Mouse (Mus musculus) thymus, postnatal 25 days (tissue): ENCODE data around the gene Crebrf.

Experiments
- DNase-seq: peaks from one replicate; pipeline ENCODE4 v3.0.0; 2022

The Crebrf gene

DNA sequence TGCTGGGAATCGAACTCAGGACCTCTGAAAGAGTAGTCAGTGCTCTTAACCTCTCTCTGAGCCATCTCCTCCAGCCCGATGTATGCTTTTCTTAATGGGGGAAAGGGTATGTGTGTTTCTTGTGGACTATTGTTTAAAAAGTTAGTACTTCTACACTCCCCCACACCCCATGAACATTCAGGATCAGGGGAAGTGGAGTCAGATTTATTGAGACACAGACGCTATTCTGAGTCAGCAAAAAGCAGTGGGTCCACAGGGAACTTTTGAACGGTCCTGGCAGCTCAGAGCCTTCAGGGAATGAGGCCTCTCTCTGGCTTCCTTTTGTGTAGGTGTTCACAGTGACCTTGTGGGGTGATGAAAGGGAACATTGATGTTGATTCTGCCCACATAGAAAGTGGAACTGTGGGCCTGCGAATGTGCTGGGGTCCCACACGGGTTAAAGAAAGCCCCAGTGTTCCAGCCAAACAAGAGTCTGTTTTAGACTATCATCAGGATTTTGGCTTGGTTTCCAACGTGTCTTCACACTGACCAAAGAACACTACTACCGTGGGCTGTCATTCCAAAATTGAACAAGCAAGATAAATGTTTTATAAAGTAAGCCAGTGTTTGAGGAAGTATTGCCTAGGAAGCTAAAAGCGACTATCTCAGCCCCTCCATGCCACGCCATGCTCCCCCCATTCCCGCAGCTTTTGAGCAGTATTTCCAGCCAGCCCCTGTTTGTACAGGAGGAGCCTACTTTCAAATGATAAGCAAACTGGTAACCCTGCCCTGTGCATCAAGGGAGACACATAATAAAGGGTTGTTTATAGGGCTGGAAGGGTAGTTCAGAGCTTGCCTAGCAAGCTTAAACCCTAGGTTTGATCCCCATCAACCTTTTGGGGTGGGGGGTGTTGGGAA lies 9.7 kb upstream of the Crebrf start:
- DNase-seq = no peak

DNA sequence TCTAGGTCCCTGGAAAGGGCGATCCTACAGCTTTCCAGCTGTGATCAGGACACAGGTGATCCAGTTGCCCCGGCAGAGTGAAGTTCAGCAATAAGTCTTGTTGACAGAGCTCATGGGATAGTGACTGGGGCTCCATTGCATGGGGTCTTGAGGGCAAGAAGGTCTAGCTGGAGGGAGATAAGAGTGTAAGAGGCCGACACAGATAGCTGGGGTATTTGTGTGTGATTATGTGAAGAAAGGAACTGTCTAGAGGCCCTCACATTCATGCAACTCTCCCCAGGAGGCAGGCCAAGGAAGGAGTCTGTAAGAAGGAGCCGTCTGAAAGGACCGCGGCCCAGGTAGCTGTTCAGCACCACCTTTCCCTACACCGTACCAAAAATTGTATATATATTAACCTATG lies 8.4 kb upstream of the Crebrf start:
- no peak for DNase-seq

DNA sequence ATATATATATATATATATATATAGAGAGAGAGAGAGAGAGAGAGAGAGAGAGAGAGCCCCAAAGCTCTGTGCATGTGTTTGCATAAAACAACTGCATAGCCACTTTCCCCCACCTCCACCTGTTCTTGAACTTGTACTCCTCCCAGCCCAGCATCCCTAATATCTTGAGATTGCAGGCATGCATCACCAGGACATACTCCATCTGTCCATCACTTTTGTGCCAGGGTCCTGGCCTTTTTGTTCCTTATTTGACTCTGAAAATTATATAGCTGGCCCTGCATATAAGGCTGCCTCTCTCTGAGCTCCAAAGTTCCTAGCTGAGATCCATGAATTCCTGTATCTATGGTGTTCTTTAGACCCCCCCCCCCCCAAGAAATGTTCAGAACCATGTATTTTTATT lies 7.0 kb upstream of the Crebrf start:
- no peak for DNase-seq

DNA sequence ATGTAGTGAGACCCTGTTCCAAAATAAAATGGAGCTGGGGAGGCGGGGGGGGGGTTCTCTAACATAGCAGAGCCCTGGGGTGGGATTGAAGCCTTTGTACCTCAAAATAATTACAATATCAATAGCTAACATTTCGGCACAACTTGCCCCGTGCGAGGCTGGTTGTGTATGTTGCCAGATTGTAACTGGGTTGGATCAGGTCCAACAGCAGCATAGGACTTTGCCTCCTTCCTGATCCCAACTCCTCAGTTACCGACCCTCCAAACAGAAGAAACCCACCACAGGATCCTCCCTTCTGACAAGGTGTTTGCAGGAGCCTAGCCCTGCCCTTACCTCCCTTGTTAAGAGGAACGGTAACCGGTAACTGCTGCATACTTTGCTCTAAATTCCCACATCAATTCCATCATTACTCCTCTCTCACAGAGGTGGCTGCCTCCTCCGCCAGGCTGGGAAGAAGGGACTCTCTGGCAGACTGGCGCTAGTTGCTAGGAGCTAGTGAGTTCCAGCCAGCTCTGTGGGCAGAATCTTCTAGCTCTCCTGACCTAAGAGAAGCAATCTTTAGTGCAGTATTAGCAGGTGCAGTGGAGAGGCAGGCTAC lies 6.4 kb upstream of the Crebrf start:
- DNase-seq = no peak

DNA sequence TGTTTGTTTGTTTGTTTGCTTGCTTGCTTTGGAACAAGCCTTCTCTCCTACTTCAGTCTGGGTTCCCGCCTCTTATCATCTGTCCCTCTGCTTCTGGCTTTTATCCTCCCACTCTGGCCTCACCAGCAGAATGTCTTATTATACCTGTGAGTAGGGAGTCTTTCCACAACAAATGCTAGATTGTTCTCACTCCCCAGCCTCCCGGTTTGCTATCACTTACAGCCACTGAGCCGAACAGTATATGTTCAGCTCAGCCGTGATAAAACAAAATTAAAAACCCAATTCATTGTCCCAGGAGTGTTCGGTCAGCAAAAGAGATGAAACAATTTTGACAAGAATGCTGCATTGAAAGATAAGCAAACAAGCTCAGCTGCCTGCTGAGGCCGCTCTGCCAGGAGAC lies 5.4 kb upstream of the Crebrf start:
- no peak for DNase-seq

DNA sequence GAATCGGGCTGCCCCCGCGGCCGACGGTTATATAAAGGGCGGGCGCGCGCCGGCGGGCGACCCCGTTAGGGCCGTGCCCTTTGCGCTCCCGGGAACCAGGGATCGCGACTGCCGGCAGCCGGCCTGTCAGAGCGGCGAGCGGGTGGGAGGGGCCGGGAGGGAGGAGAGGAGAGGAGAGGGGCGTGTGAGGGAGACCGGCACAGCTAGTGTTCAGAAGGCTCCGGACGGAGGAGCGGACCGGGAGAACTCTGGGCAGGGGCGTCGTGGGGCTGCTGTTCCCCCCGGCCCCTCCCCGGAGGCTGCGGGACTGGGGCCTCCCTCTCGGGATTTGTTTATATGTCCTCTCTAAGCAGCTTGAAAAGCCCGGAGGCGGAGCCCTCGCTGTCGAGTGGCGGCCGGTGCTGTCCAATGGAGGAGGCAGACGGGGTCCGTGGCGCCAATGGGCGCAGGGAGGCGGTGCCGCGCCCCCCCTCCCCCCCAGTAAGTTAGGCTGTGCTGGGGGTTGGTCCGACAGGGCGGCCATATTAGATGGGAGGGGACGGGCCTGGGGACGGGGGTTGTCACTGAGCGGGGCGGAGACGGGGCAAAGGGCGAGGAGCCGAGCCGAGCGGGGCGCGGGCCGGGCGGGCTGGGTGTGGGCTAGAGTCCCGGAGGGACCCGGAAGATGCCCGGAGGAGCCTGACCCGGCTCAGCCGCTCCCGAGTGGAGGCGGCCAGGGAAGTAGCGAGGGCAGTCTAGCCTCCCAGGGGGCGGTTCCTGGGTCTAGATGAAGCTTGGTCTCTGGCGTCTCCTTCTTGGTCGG lies 667 bp downstream of the Crebrf start:
- DNase-seq = peak; percentile 94

DNA sequence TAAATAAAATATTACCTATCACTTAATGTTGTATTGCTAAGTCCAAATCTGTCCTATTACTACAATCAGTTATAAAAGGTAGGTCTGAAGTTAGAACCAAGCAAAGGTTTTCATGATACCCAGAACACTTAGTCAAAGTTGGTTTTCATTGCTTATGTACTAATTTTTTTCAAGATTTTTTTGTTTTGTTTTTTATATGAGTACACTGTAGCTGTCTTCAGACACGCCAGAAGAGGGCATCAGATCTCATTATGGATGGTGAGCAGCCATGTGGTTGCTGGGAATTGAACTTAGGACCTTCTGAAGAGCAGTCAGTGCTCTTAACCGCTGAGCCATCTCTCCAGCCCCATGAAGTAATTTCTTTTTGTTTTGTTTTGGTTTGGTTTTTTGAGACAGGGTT lies 2.4 kb downstream of the Crebrf start:
- DNase-seq = no peak

DNA sequence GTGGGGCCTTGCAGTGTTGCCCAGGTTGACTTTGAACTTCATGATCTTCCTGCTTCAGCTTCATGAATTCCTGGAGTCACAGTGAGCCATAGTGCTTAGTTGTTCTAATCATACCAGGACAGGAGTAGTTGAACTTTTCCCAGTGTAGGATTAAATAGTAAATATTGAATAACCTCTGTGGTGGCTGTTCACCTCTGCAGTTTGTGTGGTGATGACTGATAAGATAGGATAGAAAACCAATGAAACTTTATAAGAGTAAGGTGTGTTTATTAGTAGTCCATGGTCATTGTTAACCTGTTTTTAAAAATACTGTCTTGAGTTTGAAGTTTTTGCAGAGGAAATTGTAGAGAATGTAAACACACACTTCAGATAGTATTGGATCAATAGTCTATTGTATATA lies 4.0 kb downstream of the Crebrf start:
- DNase-seq = no peak

DNA sequence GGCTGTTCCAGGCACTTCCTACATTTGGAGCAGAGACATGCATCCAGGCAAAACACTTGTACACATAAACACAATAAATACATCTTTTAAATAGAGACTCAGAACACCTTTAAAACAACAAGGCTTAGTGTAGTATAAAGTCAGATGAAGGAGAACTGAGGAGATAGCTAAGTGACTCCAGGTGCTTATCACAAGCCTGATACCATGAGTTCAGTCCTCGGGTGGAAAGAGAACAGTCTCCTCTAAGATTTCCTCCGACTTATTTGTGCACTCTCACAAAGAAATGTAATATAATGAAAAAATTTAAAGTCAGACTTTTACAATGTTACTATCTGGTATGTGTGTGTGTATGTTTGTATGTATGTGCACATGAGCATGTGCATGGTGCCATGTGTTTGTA lies 6.4 kb downstream of the Crebrf start:
- DNase-seq = no peak

DNA sequence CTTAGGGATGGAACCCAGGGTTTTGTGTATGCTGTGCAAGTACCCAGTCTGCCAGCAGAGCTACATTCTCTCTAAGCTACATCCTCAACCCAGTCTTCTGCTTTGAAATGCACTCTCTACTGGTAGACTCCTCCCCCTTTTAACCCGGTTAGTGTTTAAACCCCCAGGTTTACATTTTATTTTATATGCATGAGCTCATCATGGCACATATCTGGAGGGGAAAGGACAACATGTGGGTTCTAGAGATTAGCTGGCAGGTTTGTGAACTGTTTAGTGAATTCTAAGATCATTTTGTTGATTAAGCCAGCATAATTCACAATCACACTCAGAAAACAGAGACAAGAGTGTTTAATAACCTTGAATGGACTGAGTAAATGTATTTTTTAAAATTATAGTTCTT lies 9.3 kb downstream of the Crebrf start:
- no peak for DNase-seq

DNA sequence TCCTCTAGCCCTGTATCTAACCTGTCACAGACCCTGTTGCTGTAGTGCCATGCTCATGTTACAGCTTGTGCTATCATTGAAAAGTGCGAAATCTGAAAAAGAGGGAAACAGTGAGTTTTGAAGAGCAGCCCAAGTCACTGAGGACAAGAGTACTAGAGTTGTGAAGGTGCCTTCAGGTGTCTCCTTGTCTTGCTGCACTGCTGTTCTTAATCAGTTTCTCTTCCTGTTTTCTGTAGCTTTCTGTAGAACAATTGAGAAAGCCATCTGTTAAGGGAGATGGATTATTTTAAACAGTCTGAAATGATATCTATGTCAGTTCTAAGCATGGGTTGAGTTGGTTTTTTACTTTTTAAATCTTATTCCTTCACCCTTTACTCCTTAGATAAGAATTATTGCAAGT lies 11.2 kb downstream of the Crebrf start:
- DNase-seq = no peak

DNA sequence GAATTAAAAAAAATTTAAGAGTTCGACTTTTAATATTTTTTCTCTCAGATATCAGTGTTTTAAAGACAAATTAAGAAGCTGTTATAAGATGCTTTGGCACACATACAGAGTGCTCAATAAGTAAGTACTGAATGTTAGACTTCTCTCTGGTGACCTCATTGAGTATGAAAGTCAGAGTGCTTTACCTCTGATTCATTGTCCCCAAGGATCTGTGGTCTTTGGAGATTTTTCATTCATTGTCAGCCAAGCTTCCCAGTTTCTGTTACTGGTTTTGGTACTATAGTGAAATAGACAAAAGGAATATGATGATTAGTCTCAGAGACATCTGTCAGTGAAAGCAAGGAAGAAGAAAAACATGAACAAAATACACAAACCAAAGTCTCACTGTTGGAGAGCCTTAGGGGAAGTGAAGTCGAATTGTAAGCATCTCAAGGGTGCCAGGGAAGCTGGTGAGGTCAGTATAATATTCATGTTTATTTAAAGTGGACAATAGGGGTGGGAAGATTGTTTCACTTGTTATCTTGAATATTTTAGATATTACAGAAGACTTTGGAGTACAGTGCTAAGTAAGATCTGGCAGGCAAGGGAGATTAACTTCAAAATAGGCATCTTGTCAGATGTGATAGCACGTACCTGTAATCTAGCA lies 11.8 kb downstream of the Crebrf start:
- no peak for DNase-seq

DNA sequence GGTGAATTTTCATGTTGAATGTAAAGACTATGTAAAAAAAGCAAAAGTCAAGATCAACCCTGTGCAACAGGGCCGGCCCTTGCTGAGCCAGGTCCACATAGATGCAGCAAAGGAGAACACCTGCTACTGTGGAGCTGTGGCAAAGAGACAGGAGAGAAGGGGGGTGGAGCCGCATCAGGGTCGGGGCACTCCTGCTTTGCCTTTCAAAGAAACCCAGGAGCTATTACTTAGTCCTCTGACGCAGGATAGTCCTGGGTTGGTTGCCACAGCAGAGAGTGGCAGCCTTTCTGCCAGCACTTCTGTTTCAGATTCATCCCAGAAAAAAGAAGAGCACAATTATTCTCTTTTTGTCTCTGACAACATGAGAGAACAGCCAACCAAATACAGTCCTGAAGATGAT lies 27.1 kb downstream of the Crebrf start:
- DNase-seq = no peak

DNA sequence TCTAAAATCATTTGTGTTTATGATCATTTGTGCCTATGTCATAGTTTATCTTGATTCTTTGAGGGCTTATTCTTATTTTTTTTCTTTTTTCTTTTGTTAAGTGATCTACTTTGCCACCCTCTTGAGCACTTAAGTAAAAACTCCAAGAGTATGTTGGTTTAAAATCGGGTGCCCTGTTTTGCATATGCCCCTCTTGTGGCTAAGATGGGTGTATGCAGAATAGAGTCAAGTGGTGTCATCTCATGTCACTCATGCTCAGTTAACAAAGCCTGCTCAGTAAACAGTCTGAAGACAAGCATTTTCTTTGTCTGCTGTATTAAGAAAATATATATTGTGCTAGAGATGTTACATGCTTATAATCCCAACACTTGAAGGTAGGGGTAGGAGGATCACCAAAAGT lies 27.8 kb downstream of the Crebrf start:
- DNase-seq = no peak

DNA sequence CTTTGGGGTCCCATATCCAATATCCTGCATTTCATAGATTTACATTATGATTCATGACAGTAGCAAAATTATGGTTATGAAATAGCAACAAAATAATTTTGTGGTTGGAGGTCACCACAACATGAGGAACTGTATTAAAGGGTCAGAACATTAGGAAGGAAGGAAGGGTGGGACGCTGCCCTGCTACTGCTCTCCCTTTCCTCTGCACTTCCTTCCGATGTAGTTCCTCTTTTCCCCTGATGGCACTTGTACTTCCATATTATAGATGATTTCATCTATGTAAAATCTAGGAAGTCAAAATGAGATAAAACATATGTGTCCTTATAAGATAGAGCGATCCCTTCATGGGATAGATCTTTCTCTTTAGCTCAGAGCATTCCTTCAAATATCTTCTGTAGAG lies 34.5 kb downstream of the Crebrf start:
- DNase-seq = no peak

DNA sequence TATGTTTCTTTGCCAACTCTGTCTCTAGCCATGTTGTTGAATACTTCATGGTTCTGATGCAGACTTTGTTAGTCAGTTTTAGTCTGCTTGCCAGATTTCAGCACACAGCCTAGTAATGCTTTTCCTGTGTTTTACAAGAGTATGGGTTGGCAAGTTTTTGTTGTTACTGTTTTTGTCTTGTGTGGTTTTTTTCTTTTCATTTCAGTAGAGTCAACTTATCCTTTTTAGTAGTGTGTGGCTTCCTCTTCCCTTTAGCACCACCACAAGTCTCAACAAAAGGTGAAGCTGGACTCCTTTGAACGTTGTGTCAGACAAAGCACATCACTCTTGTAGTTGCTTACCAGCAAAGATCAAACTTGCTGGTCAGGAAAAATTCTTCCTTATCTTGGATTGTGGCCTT lies 36.8 kb downstream of the Crebrf start:
- peak; percentile 19 for DNase-seq

DNA sequence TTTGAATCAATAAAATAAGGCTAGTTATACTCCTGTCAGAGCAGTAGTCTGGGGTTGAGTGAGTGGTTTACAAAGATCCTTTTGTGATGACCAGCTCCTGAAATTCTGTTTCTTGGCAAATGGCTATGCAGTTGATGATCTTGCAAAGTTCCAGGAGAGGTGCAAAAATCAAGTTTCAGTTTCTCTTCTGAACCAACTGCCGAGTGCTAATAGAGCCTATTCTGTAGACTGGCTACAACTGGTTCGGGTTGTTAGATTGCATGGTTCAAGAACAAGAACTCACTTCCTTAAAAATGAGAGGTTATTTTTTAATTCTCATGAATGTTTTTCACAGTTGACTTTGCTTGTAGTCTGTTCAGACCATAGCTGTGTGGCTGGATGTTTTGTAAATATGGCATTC lies 38.0 kb downstream of the Crebrf start:
- DNase-seq = no peak

DNA sequence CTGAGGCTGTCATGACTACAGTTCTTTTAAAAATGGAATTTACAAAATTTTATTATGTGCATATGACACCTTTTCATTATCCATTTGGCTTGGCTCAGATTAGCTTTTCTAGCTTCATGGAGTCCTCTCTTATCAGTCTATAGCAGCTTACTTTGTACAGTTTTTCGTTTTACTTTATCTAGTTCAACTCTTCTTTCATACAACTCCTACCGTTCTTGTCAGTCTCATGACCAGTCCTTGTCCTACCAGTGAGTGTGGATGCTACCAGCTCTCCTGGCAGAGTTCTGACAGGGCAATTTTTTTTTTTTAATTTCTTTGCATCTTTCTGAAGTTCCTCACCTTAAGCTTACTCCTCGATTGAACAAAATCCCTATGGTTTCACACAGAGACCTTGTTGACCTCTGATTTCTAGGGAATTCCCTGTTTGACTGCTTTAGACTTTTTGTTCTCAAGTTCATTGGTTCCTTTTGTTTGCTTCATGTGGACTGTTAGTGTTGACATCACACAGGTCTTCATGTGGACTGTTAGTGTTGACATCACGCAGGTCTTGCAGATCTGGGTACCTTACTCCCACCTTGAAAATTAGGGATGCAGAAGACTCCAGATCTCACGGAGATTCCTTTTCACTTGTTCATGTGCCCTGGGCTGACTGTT lies 51.8 kb downstream of the Crebrf start:
- DNase-seq = no peak

DNA sequence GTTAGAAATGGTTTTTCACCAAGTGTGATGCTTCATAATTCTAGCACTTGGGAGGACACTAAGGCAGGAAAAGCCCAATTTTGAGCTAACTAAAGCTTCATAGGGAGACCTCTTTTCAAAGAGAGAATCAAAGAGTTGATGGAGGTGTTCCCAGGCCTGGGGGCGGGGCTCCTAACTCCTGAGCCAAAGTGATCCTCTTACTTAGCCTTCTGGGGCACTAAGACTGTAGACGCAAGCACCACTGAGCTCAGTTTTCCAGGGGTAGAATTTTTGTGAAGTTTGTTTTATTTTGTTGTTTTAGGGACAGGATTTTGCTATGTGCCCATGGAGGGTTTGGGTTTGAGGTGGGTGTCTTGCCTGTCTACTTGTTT lies 52.3 kb downstream of the Crebrf start:
- DNase-seq = no peak

DNA sequence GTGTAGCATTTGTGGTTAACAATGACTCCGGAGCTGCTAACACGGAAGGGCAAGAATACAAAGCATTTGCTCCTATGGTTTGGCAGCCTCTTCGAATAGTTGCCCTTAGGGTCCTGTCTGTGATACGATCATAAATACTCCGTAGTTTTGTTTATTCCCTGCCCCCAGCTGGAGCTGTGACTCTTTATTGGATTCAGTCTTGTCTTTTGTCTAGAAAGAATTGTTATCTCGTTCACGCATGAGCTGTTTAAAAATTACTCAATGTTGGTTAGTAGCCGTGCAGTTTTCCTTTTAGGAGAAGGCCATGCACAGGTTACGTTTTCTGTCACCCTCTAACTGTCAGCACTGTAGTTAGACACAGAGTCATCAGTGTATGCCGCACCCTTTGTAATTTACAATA lies 60.8 kb downstream of the Crebrf start:
- DNase-seq = no peak

DNA sequence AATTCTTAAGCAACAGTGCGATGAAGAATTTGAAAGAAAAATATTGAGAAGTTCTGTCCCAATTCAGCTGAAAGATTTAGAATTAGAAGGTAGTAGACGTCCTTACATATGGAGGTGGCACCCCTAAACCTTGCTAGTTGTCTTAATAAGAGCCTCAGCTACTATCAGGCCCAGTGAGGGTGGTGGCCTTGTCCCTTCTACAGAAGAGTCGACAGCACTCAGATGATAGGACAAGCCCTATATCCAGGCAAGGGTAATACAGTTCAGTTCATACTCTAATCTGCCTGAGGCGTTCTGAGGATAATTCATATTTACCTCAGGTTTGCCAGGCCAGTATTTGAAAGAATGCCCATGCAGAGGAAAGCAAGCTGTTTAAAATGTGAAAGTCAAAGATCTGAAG lies 62.6 kb downstream of the Crebrf start:
- DNase-seq = no peak

DNA sequence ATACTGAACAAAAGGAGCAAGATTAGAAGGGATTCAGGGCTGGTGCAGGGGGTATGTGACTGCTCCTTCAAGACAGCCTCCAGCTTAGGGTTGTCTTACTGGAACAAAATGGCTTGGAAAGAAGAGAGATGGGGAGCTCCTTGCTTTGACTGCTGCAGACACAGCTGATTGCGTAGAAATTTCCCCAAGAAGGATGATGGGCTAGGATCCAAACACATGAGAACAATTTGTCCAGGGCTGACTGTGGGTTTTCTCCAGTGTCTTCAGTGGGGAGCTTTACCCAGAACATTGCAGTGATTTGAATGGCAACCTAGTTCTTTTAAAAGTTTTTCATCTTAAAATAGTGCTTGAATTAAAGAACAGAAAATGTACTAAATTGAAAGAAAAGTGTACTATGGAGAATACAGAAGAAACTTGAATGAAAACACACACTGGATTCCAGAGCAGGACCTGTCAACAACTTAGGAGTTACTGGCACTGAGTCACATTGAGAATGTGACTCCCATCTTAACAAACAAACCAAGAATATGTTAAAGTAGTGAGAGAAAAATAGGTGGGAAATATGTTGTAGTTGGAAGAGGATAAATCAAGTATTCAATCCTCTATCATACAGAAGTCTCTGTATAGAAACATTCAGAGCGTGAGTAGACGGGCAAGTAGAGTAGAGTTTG lies 63.1 kb downstream of the Crebrf start:
- DNase-seq = no peak
